Mouse (Mus musculus) liver, embryonic 12.5 days (tissue): Measurements from ENCODE around the gene Stam. TPM values are rescaled to one million over a fixed set of nuclear protein-coding genes. Genes with fewer than 3 reads are reported as not detected.
A peak's percentile ranks its signal among the peaks of the same experiment; 100 is the strongest.

Source experiments
- ATAC-seq: fragments of 200-750 bp; cut with Nextera tagmentation; 2 replicates; pipeline ENCODE4 v1.8.0; 2017; ENCODE audit warnings: moderate number of reproducible peaks, mild to moderate bottlenecking, moderate library complexity
- H3K27ac ChIP-seq: fragments of 300-500 bp; sonication (generic); 2 replicates; pipeline ENCODE4 v1.5.1; 2016; ENCODE audit warnings: mild to moderate bottlenecking
- H3K27me3 ChIP-seq: fragments of 300-500 bp; sonication (generic); replicated peaks from 2 replicates; pipeline ENCODE4 v1.6.1; 2016; ENCODE audit warnings: mild to moderate bottlenecking, moderate library complexity
- H3K36me3 ChIP-seq: fragments of 300-500 bp; sonication (generic); 2 replicates; pipeline ENCODE4 v1.6.1; 2016; ENCODE audit warnings: mild to moderate bottlenecking, moderate library complexity
- H3K4me1 ChIP-seq: fragments of 300-500 bp; sonication (generic); 2 replicates; pipeline ENCODE4 v1.6.1; 2016
- H3K4me2 ChIP-seq: fragments of 300-500 bp; sonication (generic); 2 replicates; pipeline ENCODE4 v1.6.1; 2016; ENCODE audit warnings: mild to moderate bottlenecking, moderate library complexity
- H3K4me3 ChIP-seq: fragments of 300-500 bp; sonication (generic); 2 replicates; pipeline ENCODE4 v1.5.1; 2016; ENCODE audit warnings: mild to moderate bottlenecking, moderate library complexity
- H3K9ac ChIP-seq: fragments of 300-500 bp; sonication (generic); 2 replicates; pipeline ENCODE4 v1.6.1; 2016; ENCODE audit warnings: mild to moderate bottlenecking, moderate library complexity
- H3K9me3 ChIP-seq: fragments of 300-500 bp; sonication (generic); replicated peaks from 2 replicates; pipeline ENCODE4 v1.6.1; 2016; ENCODE audit warnings: mild to moderate bottlenecking, moderate library complexity
- WGBS: fragments of 180-500 bp; shearing (Covaris S2); methylation state at CpG from one replicate; pipeline ENCODE4 v1.1.7; 2016; ENCODE audit not compliant: insufficient replicate concordance; 5-methylcytosine and 5-hydroxymethylcytosine counted together
- polyA plus RNA-seq: library from polyadenylated mRNA; unstranded; fragments of >200 nt; fragmentation: Nextera tagmentation; extraction: Ambion mirVana; gene quantifications from 2 replicates; pipeline ENCODE4 v1.2.1, GENCODE M21; 2016

Gene Stam
- polyA plus RNA-seq, 1 experiment from 2014 or later, result 33.7 TPM

DNA sequence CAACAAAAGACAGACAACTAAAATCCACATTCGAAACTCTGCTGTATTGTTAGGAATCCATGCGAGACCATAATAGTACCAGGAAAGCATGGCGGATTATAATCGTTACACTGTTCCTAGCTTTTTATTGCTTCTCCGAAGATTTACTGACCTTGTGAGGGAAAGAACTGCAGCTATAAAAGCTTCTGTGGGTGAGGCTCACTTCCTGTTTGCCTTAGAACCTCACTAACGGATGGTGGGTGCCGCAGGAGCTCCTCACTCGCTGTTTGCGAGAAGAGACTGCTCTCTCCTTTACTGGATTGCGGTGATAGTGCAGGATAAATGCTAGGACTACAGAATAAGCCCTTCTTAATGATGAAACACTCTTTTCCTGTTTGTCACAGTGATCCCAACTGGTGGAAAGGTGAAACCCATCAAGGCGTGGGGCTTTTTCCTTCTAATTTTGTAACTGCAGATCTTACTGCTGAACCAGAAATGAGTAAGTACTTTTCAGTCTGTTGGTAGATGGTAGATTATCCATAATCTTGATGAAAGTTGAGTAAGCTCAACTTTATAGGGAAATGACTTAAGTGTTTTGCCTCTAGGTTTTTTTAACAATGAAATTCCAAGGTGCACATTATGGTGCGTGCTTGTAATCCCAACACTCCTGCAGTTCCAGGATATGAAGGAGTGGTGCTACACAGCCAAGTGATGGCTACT lies 56.9 kb downstream of the Stam start:
- H3K27me3 ChIP-seq, result no peaks in the 10 kb centered on the region
- WGBS, result 60% methylated on average over 12 of the region's 12 CpGs
- H3K4me3 ChIP-seq, result no peak overlapping the region
- no peaks in the 10 kb centered on the region for H3K4me1 ChIP-seq
- no peak overlapping the region for H3K27ac ChIP-seq
- no peak overlapping the region for H3K4me2 ChIP-seq
- H3K9ac ChIP-seq, result no peak overlapping the region
- H3K36me3 ChIP-seq, result peaks cover 64% of the 10 kb centered on the region
- H3K9me3 ChIP-seq, result no peaks in the 10 kb centered on the region
- ATAC-seq, result no peak

DNA sequence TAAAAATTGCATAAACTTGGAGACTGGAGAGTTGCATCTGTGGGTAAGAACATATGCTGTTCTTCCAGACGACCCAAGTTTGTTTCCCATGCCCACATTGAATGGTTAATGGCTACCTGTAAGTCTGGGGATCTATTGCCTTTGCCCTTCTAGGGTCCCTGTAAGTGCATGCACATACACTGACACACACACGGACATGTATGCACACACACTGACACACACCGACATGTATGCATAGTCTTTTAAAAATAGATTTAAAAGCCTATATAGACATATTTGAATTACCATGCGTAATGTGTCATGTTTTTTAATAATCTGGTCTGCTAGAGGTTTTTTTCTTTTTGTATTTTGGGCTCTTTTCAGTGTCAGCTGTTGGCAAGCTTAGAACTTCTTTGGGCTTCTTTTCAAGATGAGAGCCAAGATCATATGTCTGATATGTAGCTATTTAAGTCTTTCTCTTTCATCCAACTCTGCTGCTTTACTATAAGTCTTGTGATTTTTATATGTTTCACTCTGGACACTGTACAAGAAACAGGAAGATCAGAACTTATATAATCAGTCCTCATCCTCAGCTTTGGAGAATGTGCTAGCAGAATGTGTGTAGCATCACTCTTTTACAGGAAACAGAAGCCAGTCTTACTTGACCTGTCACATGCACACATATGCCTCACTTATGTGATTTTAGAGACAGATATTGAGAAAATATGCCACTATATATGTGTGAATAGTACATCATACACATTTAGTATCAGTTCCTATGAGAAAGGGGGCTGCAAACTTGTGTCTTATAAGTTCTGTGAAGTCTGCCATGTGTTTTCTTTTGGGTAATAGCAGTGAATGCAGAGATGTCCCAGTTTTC lies 58.8 kb downstream of the Stam start:
- no peaks in the 10 kb centered on the region for H3K4me1 ChIP-seq
- WGBS, result 86% methylated on average over 4 of the region's 4 CpGs
- H3K9ac ChIP-seq, result no peak overlapping the region
- no peak for ATAC-seq
- H3K27me3 ChIP-seq, result no peaks in the 10 kb centered on the region
- H3K4me3 ChIP-seq, result no peak overlapping the region
- no peak overlapping the region for H3K27ac ChIP-seq
- H3K9me3 ChIP-seq, result no peaks in the 10 kb centered on the region
- H3K4me2 ChIP-seq, result no peak overlapping the region
- H3K36me3 ChIP-seq, result peaks cover 65% of the 10 kb centered on the region

DNA sequence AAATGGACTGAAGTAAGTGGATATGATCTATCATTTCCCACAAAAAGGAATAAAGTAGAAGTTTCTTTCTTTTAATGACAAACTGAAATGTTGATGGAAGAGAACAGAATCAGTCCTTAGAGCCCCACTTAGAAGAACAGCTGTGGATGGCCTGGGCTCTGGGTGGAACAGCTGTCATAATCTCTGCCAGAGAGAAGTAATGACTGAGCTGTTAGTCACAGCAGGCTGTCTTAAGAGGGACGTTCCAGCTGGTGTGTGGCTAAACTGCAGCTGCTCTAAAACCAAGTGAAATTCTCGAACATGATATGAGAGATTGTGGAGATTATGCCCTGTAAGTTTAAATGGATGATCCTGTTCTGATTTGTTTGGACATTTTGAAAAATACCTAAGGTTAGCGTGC lies 63.0 kb downstream of the Stam start:
- WGBS, result 81% methylated on average over 3 of the region's 3 CpGs
- Histone ChIP-seq H3K9ac (no peak overlapping the region), H3K4me2 (no peak overlapping the region), H3K27me3 (no peaks in the 10 kb centered on the region), H3K9me3 (no peaks in the 10 kb centered on the region), H3K27ac (no peak overlapping the region), H3K4me1 (no peaks in the 10 kb centered on the region), H3K36me3 (peaks cover 70% of the 10 kb centered on the region), H3K4me3 (no peak overlapping the region)
- no peak for ATAC-seq

DNA sequence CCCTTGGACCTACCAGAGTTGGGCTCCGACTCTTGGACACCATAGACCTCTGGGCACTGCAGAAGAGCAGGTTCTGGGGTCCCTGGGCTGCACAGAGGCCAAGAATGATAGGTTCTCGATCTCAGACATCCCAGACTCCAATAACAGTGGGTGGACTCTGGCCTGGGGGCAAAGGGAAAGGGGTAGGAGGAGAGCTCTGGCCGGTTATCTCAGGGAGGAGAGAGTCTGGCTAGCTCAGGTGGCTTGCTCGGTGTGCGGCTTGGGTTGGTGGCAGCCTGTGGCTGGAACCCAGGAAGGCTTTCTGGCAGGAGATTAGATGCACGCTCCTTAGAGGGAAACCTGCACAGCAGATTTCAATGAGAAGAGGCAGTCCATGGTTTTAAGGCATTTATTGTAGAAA lies 65.7 kb downstream of the Stam start:
- Histone ChIP-seq H3K9ac (no peak overlapping the region), H3K4me3 (no peak overlapping the region), H3K27ac (no peak overlapping the region), H3K36me3 (peaks cover 73% of the 10 kb centered on the region), H3K27me3 (no peaks in the 10 kb centered on the region), H3K9me3 (no peaks in the 10 kb centered on the region), H3K4me1 (no peaks in the 10 kb centered on the region), H3K4me2 (no peak overlapping the region)
- ATAC-seq, result no peak
- 82% methylated on average over 6 of the region's 6 CpGs for WGBS

DNA sequence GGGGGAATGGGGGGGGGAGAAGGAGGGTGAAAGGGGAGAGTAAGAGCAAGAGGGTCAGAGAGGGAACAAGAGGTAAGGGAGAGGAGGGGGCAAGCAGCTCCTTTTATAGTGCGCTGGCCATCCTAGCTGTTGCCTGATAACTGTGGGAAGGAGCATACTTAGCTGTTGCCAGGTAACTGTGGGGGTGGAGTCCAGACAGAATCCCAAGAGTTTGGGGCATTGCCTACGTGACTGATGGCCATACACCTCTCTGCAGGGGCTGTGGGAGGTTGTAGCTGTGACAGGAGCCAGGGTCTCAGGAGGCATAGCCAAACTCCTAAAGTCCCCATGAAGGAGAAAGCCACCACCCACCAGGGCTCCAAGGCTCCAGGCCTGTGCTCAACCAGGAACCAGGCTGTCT lies 66.1 kb downstream of the Stam start:
- Histone ChIP-seq H3K4me3 (no peak overlapping the region), H3K9ac (no peak overlapping the region), H3K4me1 (no peaks in the 10 kb centered on the region), H3K27ac (no peak overlapping the region), H3K27me3 (no peaks in the 10 kb centered on the region), H3K9me3 (no peaks in the 10 kb centered on the region), H3K36me3 (peaks cover 77% of the 10 kb centered on the region), H3K4me2 (no peak overlapping the region)
- no peak for ATAC-seq
- WGBS, result 87% methylated on average over 2 of the region's 2 CpGs

DNA sequence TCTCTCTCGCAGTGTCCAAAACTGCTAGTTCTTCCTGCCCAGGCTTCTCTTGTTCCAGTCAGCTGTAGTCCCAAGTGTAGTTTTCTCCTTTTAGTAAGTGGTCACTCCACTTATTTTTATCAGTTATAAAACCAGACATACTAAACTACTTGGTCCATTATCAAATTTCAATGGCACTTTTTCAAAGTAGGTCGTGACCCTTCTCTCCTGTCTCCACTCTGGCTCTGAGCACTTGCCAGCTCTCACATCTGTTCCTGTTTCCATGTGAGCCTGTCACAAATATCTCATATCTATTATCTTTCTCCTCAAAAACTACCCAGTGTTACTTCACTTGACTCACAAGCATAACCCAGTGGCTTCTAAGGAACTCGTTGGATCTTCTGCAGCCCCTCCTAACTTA lies 71.4 kb downstream of the Stam start:
- ATAC-seq, result no peak
- no peaks in the 10 kb centered on the region for H3K27me3 ChIP-seq
- no peak overlapping the region for H3K27ac ChIP-seq
- no peaks in the 10 kb centered on the region for H3K4me1 ChIP-seq
- no peaks in the 10 kb centered on the region for H3K9me3 ChIP-seq
- 75% methylated on average over 3 of the region's 3 CpGs for WGBS
- H3K4me2 ChIP-seq, result no peak overlapping the region
- peaks cover 64% of the 10 kb centered on the region for H3K36me3 ChIP-seq
- no peak overlapping the region for H3K4me3 ChIP-seq
- H3K9ac ChIP-seq, result no peak overlapping the region

DNA sequence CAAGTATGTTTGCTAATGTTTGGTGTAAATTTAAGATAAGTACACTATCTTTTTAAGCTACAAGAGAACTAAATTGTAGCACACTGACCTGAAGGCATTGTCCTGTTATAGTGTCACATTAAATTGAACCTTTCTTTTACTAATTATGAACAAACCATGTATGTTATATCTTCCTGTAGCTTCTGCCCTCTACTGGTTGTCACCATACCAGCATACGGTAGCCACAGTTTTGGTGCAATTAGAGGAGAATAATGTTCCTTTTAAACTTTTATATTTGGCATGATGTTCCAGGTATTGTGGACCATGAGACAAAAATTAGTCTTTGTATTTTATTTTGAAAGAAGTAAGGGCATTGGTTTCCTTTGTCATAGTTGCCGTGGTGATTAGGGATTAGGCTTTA lies 73.0 kb downstream of the Stam start:
- Histone ChIP-seq H3K27ac (no peak overlapping the region), H3K9me3 (no peaks in the 10 kb centered on the region), H3K4me3 (no peak overlapping the region), H3K4me1 (no peaks in the 10 kb centered on the region), H3K4me2 (no peak overlapping the region), H3K9ac (no peak overlapping the region), H3K27me3 (no peaks in the 10 kb centered on the region), H3K36me3 (peaks cover 54% of the 10 kb centered on the region)
- ATAC-seq, result no peak
- WGBS, result 90% methylated on average over 2 of the region's 2 CpGs

DNA sequence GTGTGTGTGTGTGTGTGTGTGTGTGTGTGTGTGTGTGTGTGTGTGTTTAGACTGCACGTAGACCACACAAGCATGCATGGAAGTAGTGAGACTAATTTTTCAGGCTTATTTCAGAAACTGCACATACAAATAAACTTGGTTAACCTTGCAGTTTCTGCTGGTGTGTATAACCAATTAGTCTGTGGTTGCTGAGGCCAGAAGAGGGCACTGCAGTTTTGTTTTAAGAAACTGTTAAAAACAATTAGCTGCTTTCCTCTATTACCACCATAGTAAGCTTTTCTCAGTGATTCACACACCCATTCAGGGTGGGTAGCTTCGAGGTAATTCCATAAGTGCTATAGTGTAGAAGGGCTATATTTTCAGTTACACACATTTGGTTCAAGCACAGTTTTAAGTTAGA lies 76.9 kb downstream of the Stam start:
- no peaks in the 10 kb centered on the region for H3K9me3 ChIP-seq
- ATAC-seq, result no peak
- H3K4me1 ChIP-seq, result no peaks in the 10 kb centered on the region
- H3K27ac ChIP-seq, result no peak overlapping the region
- no peaks in the 10 kb centered on the region for H3K27me3 ChIP-seq
- no peak overlapping the region for H3K4me3 ChIP-seq
- H3K9ac ChIP-seq, result no peak overlapping the region
- H3K36me3 ChIP-seq, result peaks cover 28% of the 10 kb centered on the region
- WGBS, result 75% methylated on average over 2 of the region's 2 CpGs
- no peak overlapping the region for H3K4me2 ChIP-seq

DNA sequence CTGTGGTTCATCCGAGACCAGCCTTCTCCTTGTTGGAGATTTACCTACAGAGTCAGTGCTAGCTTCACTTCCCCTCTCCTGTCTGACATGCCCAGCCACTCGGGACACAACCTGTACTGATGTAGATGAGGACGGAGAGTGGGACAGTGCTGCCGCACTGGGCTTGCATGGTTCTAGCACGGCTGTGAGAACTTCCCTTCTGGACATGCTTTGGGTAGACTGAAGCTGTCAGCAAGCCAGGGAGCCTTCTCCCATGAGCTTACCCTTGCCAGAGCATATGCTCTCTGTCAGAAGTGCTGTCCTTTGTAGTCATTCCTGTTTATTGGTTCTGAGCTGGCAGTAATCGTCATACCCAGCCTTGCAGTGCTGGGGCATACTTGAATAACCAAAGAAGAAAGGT lies 78.0 kb downstream of the Stam start:
- H3K9ac ChIP-seq, result no peak overlapping the region
- no peak for ATAC-seq
- H3K27ac ChIP-seq, result no peak overlapping the region
- no peaks in the 10 kb centered on the region for H3K9me3 ChIP-seq
- 80% methylated on average over 6 of the region's 6 CpGs for WGBS
- H3K4me2 ChIP-seq, result no peak overlapping the region
- H3K36me3 ChIP-seq, result peaks cover 21% of the 10 kb centered on the region
- no peak overlapping the region for H3K4me3 ChIP-seq
- H3K27me3 ChIP-seq, result no peaks in the 10 kb centered on the region
- no peaks in the 10 kb centered on the region for H3K4me1 ChIP-seq

DNA sequence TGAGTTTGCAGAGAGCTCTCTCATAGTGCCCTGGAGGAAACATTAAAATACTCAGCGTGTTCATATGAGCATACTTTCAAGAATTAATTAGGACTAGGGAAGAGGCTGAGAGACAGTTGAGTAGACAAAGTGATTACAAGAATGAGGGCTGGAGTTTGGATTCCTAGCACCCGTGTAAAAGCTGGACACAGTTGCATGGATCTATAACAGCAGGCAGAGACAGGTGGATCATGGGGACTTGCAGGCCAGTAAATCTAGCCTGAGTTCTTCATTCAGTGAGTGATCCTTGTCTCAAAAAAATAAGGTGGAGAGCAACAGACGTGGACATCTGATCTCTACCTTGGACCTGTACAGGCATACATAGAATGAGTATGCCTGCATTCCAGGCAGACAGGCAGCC lies 85.1 kb downstream of the Stam start:
- Histone ChIP-seq H3K4me3 (no peak overlapping the region), H3K27ac (no peak overlapping the region), H3K9ac (no peak overlapping the region), H3K9me3 (no peaks in the 10 kb centered on the region), H3K36me3 (peaks cover 12% of the 10 kb centered on the region; the same call in 1 of the 2 replicates), H3K27me3 (no peaks in the 10 kb centered on the region), H3K4me1 (no peaks in the 10 kb centered on the region), H3K4me2 (no peak overlapping the region)
- ATAC-seq, result no peak
- WGBS, result 83% methylated on average over 3 of the region's 3 CpGs

DNA sequence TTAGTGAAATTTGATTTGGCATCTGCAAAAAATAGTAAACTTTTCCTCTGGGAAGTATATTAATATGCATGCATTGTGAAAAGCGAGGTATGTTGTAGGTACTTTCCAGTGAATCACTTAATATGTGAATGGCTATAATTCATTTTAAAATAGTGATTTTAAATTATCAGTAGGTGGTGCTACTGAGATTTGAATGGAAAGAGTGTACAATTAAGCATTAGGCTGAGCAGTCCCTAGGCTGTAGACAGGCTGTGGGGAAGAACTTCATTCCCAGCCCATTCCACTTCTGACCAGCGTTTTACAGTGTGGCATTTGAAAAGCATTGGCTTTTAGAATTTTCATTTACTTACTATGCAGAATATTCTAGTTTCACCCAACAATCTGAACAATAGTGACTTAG lies 85.9 kb downstream of the Stam start:
- H3K4me3 ChIP-seq, result no peak overlapping the region
- peaks cover 7% of the 10 kb centered on the region; the same call in 1 of the 2 replicates for H3K36me3 ChIP-seq
- H3K27ac ChIP-seq, result no peak overlapping the region
- H3K4me2 ChIP-seq, result no peak overlapping the region
- no peak overlapping the region for H3K9ac ChIP-seq
- no peaks in the 10 kb centered on the region for H3K9me3 ChIP-seq
- WGBS, result 77% methylated on average over 2 of the region's 2 CpGs
- peaks cover 6% of the 10 kb centered on the region for H3K4me1 ChIP-seq
- ATAC-seq, result no peak
- H3K27me3 ChIP-seq, result no peaks in the 10 kb centered on the region

DNA sequence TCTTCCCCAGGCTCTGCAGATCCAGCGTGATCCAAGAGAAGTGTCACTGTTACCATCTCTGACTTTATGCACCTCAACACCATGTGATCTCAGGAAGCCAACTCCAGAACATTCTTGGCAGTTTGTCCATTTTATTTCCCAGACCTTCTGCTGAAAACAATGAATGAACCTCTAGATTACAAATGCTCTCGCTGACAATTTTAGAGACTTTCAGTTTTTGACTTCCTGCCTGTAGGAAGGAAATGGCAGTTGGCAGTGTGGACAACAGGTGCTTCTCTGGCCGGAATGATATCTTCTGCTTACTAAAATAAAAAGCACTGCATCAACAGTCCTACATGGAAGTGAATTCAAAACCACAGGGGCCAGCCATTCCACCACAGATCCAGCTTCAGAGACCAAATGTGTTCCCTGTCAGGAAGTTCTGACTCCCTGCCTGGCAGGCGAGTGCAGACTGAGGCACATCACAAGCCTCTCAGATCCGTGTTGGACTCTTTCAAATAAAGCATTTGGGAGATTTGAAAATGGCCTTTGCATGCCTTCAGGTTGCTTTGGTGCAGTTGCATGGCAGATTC lies 90.6 kb downstream of the Stam start:
- Histone ChIP-seq H3K27me3 (no peaks in the 10 kb centered on the region), H3K36me3 (no peaks in the 10 kb centered on the region), H3K27ac (peak overlapping the region; percentile 56), H3K9me3 (no peaks in the 10 kb centered on the region), H3K4me3 (no peak overlapping the region), H3K9ac (no peak overlapping the region), H3K4me1 (peaks cover 15% of the 10 kb centered on the region), H3K4me2 (no peak overlapping the region)
- no peak for ATAC-seq
- WGBS, result 27% methylated on average over 5 of the region's 5 CpGs
